Mouse (Mus musculus): Measurements from ENCODE around the gene Kpna2. TPM values are rescaled to one million over a fixed set of nuclear protein-coding genes. Genes with fewer than 3 reads are reported as not detected.
A peak's percentile ranks its signal among the peaks of the same experiment; 100 is the strongest.
"Not testable (repeated sequence)": the region's sequence is repeated elsewhere in the genome, so short reads cannot be mapped to it uniquely, and the experiment has no call there.

Gene Kpna2
- polyA plus RNA-seq, 1 experiment, result 50.9 TPM

DNA sequence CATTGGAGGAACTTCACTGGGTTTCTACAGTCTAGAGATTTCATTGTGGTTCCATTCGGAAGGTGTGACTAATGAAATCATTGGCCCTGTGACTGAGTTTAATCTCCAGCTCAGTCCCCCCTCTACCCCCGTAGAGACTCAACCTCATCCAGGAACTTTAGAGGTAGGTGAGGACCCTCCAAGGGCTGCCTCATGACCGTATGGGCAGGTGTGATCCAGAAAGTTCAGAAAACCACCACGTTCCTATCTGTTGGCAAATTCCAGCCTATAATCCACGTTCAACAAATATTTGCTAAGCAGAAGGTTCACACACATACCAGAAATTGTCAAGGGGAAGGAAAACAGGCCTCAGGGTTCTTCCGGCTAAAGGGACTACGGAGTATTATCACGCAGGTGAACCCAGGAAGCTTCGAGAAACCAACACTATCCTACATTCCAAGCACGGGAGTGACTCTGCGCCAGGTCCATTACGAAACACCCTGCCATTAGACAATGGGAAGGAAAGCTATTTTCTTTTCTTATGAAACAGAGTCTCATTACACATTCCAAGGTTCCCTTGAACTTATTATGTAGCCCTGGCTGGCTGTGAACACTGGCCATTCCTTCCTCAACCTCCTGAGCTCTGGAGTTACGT lies 22.8 kb upstream of the Kpna2 start:
- H3K79me3 ChIP-seq (ENCODE audit: low read depth), result no peaks in the 10 kb centered on the region
- peaks cover 3% of the 10 kb centered on the region for H3K27me3 ChIP-seq (ENCODE audit: control insufficient read depth, insufficient read depth, insufficient read length)

DNA sequence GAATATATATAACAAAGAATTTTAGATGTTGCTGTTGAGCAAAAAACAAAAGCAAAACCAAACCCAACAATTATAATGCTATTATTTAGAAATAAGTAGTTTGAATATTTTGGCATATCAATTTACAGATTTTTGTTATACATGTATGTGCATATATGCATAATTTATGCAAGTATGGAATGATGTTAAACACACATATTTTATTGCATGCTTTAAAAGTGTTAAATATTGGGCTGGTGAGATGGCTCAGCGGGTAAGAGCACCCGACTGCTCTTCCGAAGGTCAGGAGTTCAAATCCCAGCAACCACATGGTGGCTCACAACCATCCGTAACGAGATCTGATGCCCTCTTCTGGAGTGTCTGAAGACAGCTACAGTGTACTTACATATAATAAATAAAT lies 20.4 kb upstream of the Kpna2 start:
- H3K36me3 ChIP-seq (ENCODE audit: control insufficient read depth, insufficient read depth); H3K79me2 ChIP-seq (ENCODE audit: control insufficient read depth, insufficient read depth); H3K79me3 ChIP-seq (ENCODE audit: low read depth); H3K4me3 ChIP-seq (ENCODE audit: insufficient read depth, poor library complexity, severe bottlenecking); H3ac ChIP-seq (ENCODE audit: control insufficient read depth, insufficient read length, low read depth); H3K27me3 ChIP-seq (ENCODE audit: control insufficient read depth, insufficient read depth, insufficient read length): not testable (repeated sequence)

More for the DNA sequence above, 22.8 kb upstream of the Kpna2 start:
- no peak for TF ChIP-seq FOSL1 (IDR thresholded peaks at IDR 0.05; ENCODE audit: insufficient read depth, low read length, poor library complexity, severe bottlenecking)
- TF ChIP-seq CEBPB (IDR thresholded peaks at IDR 0.05; ENCODE audit: low read depth), result peak; percentile 41
- H3K79me2 ChIP-seq (ENCODE audit: control insufficient read depth, insufficient read depth), result no peaks in the 10 kb centered on the region
- H3K4me3 ChIP-seq (ENCODE audit: insufficient read depth, poor library complexity, severe bottlenecking), result no peak overlapping the region
- H3ac ChIP-seq (ENCODE audit: control insufficient read depth, insufficient read length, low read depth), result no peak overlapping the region
- no peaks in the 10 kb centered on the region for H3K36me3 ChIP-seq (ENCODE audit: control insufficient read depth, insufficient read depth)

DNA sequence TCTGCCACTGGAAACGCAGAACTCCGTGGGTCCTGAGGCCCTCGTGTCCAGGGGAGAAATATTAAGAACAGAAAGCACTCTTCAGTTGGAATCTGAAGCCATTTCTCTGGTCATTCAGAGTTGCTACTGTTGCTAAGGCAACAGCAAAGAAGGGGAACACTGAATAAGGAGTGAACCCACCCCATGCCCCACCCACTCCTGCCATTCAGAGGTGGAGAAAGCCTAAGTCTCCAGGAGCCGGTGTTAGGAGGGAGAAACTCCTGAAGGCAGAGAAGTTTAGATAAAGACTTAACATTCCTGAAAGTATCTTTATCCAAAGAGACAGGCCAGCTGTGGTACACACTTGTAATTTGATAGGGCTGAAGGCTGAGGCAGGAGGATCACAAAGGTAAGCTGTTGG lies 20.0 kb upstream of the Kpna2 start:
- TF ChIP-seq USF1 (IDR thresholded peaks at IDR 0.05; ENCODE audit: low read depth) (no peak), MYOD1 (IDR thresholded peaks at IDR 0.05; ENCODE audit: control insufficient read depth, insufficient read length, low read depth) (no peak), CTCF (IDR thresholded peaks at IDR 0.05; ENCODE audit: control insufficient read depth, insufficient read depth, insufficient read length) (no peak), FOSL1 (IDR thresholded peaks at IDR 0.05; ENCODE audit: insufficient read depth, low read length, poor library complexity, severe bottlenecking) (no peak), MAX (IDR thresholded peaks at IDR 0.05) (no peak), MYOG (IDR thresholded peaks at IDR 0.05; ENCODE audit: control insufficient read depth, extremely low read depth, insufficient read length) (no peak), CEBPB (IDR thresholded peaks at IDR 0.05; ENCODE audit: low read depth) (no peak)
- Histone ChIP-seq H3ac (ENCODE audit: control insufficient read depth, insufficient read length, low read depth) (no peak overlapping the region), H3K79me2 (ENCODE audit: control insufficient read depth, insufficient read depth) (no peaks in the 10 kb centered on the region), H3K4me3 (ENCODE audit: insufficient read depth, poor library complexity, severe bottlenecking) (no peak overlapping the region), H3K27me3 (ENCODE audit: control insufficient read depth, insufficient read depth, insufficient read length) (no peaks in the 10 kb centered on the region), H3K36me3 (ENCODE audit: control insufficient read depth, insufficient read depth) (no peaks in the 10 kb centered on the region), H3K79me3 (ENCODE audit: low read depth) (no peaks in the 10 kb centered on the region)

DNA sequence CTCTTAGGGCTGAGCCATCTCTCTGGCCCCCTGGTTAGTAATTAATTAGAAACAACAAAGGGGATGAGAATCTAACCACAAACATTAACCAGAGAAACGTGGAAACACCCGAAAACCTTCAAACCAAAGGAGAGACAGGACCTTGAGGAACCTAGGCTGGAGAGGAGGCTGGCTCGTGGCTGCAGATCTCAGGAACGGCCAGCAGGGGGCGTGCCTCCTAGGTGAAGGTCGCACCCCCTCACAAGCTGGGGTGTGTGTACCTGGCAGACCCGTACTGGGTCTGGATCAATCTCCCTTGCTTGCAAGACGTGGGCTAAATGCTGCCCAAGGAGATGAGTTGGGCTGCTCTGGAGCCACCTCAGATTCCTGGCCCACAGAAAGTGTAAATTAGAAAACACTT lies 19.3 kb upstream of the Kpna2 start:
- Histone ChIP-seq H3K27me3 (ENCODE audit: control insufficient read depth, insufficient read depth, insufficient read length) (no peaks in the 10 kb centered on the region), H3K36me3 (ENCODE audit: control insufficient read depth, insufficient read depth) (no peaks in the 10 kb centered on the region), H3K4me3 (ENCODE audit: insufficient read depth, poor library complexity, severe bottlenecking) (no peak overlapping the region), H3K79me3 (ENCODE audit: low read depth) (peaks cover 1% of the 10 kb centered on the region), H3ac (ENCODE audit: control insufficient read depth, insufficient read length, low read depth) (no peak overlapping the region), H3K79me2 (ENCODE audit: control insufficient read depth, insufficient read depth) (no peaks in the 10 kb centered on the region)
- TF ChIP-seq CEBPB (IDR thresholded peaks at IDR 0.05; ENCODE audit: low read depth) (no peak), MYOD1 (IDR thresholded peaks at IDR 0.05; ENCODE audit: control insufficient read depth, insufficient read length, low read depth) (no peak), CTCF (IDR thresholded peaks at IDR 0.05; ENCODE audit: control insufficient read depth, insufficient read depth, insufficient read length) (peak; percentile 63), USF1 (IDR thresholded peaks at IDR 0.05; ENCODE audit: low read depth) (no peak), FOSL1 (IDR thresholded peaks at IDR 0.05; ENCODE audit: insufficient read depth, low read length, poor library complexity, severe bottlenecking) (no peak), MYOG (IDR thresholded peaks at IDR 0.05; ENCODE audit: control insufficient read depth, extremely low read depth, insufficient read length) (no peak), MAX (IDR thresholded peaks at IDR 0.05) (no peak)

DNA sequence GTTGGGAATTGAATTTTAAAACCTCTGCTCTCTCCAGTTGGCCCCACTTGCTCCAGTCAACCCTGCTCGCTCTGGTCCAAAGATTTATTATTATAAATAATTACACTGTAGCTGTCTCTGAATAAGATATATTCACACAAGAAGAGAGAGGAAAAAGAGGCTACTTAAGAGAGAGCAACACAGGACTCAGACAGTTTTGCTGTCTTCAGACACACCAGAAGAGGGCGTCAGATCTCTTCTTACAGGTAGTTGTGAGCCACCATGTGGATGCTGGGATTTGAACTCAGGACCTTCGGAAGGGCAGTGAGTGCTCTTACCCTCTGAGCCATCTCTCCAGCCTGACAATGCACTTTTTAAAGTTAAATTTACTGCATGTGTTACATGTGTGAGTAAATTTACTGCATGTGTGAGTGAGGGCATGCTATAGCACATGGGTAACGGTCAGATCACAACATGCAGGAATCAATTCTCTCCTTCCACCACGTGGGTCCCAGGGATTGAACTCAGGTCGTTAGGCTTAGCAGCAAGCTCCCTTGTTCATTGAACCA lies 18.1 kb upstream of the Kpna2 start:
- Histone ChIP-seq H3K27me3 (ENCODE audit: control insufficient read depth, insufficient read depth, insufficient read length) (no peaks in the 10 kb centered on the region), H3K79me2 (ENCODE audit: control insufficient read depth, insufficient read depth) (no peaks in the 10 kb centered on the region), H3K79me3 (ENCODE audit: low read depth) (peaks cover 2% of the 10 kb centered on the region), H3K36me3 (ENCODE audit: control insufficient read depth, insufficient read depth) (no peaks in the 10 kb centered on the region), H3ac (ENCODE audit: control insufficient read depth, insufficient read length, low read depth) (no peak overlapping the region), H3K4me3 (ENCODE audit: insufficient read depth, poor library complexity, severe bottlenecking) (no peak overlapping the region)
- TF ChIP-seq FOSL1 (IDR thresholded peaks at IDR 0.05; ENCODE audit: insufficient read depth, low read length, poor library complexity, severe bottlenecking) (no peak), MYOD1 (IDR thresholded peaks at IDR 0.05; ENCODE audit: control insufficient read depth, insufficient read length, low read depth) (no peak), CTCF (IDR thresholded peaks at IDR 0.05; ENCODE audit: control insufficient read depth, insufficient read depth, insufficient read length) (no peak), CEBPB (IDR thresholded peaks at IDR 0.05; ENCODE audit: low read depth) (no peak)

DNA sequence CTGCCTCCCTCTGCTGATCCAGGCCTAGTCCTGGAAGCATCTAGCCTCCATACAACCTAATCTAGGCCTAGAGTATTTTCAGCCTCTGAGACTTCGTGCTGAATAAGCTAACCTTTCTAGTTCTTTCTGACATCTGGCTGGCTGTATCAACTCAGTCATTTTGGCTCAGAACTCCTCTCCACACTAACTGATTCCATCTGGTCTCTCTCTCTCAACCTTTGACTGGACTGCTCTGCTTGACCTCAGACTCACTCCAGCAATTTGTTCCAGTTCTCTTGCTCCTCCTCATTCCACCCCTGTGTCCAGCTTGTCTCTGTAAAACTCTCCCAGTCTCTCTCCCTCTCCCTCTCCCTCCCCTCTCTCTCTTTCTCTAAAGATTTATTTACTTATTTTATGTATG lies 17.6 kb upstream of the Kpna2 start:
- H3K79me3 ChIP-seq (ENCODE audit: low read depth), result peaks cover 2% of the 10 kb centered on the region
- no peak overlapping the region for H3K4me3 ChIP-seq (ENCODE audit: insufficient read depth, poor library complexity, severe bottlenecking)
- no peaks in the 10 kb centered on the region for H3K36me3 ChIP-seq (ENCODE audit: control insufficient read depth, insufficient read depth)
- TF ChIP-seq FOSL1 (IDR thresholded peaks at IDR 0.05; ENCODE audit: insufficient read depth, low read length, poor library complexity, severe bottlenecking), result no peak
- TF ChIP-seq USF1 (IDR thresholded peaks at IDR 0.05; ENCODE audit: low read depth), result no peak
- TF ChIP-seq MYOG (IDR thresholded peaks at IDR 0.05; ENCODE audit: control insufficient read depth, extremely low read depth, insufficient read length), result no peak
- no peak for TF ChIP-seq MYOD1 (IDR thresholded peaks at IDR 0.05; ENCODE audit: control insufficient read depth, insufficient read length, low read depth)
- no peak for TF ChIP-seq MAX (IDR thresholded peaks at IDR 0.05)
- TF ChIP-seq CTCF (IDR thresholded peaks at IDR 0.05; ENCODE audit: control insufficient read depth, insufficient read depth, insufficient read length), result no peak
- TF ChIP-seq CEBPB (IDR thresholded peaks at IDR 0.05; ENCODE audit: low read depth), result no peak
- no peaks in the 10 kb centered on the region for H3K27me3 ChIP-seq (ENCODE audit: control insufficient read depth, insufficient read depth, insufficient read length)
- H3ac ChIP-seq (ENCODE audit: control insufficient read depth, insufficient read length, low read depth), result no peak overlapping the region
- no peaks in the 10 kb centered on the region for H3K79me2 ChIP-seq (ENCODE audit: control insufficient read depth, insufficient read depth)

DNA sequence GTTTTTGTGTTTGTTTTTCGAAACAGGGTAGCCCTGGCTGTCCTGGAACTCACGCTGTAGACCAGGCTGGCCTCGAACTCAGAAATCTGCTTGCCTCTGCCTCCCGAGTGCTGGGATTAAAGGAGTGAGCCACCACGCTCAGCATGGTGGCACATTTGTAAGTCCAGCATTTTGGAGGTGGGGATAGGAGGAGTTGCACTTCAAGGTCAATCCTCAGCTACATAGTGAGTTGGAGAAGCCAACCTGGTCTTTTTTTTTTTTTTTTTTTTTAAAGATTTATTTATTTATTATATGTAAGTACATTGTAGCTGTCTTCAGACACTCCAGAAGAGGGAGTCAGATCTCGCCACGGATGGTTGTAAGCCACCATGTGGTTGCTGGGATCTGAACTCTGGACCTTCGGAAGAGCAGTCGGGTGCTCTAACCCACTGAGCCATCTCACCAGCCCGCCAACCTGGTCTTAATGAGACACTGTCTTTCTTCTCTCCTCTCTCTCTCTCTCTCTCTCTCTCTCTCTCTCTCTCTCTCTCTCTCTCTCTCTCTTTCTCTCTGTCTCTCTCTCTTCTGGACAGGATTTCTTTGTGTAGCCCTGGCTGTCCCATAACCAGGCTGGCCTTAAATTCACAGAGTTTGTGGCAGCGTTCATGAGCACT lies 16.3 kb upstream of the Kpna2 start:
- H3K79me3 ChIP-seq (ENCODE audit: low read depth); H3ac ChIP-seq (ENCODE audit: control insufficient read depth, insufficient read length, low read depth); H3K4me3 ChIP-seq (ENCODE audit: insufficient read depth, poor library complexity, severe bottlenecking); H3K79me2 ChIP-seq (ENCODE audit: control insufficient read depth, insufficient read depth); H3K36me3 ChIP-seq (ENCODE audit: control insufficient read depth, insufficient read depth); H3K27me3 ChIP-seq (ENCODE audit: control insufficient read depth, insufficient read depth, insufficient read length): not testable (repeated sequence)

Data from C2C12 (cell line).